Mouse (Mus musculus) activated CD4-positive, CD25-positive, alpha-beta regulatory T cell, adult 9 weeks (primary cell): ENCODE data around the gene Ube2g2. TPM values are rescaled to one million over a fixed set of nuclear protein-coding genes. Genes with fewer than 3 reads are reported as not detected.

Source experiments
- polyA plus RNA-seq: library from polyadenylated mRNA; unstranded; fragments of 100-300 nt; shearing (Covaris generic); gene quantifications from one replicate; pipeline ENCODE4 v1.2.1, GENCODE M21; 2017

Gene Ube2g2
- 58.6 TPM for polyA plus RNA-seq

DNA sequence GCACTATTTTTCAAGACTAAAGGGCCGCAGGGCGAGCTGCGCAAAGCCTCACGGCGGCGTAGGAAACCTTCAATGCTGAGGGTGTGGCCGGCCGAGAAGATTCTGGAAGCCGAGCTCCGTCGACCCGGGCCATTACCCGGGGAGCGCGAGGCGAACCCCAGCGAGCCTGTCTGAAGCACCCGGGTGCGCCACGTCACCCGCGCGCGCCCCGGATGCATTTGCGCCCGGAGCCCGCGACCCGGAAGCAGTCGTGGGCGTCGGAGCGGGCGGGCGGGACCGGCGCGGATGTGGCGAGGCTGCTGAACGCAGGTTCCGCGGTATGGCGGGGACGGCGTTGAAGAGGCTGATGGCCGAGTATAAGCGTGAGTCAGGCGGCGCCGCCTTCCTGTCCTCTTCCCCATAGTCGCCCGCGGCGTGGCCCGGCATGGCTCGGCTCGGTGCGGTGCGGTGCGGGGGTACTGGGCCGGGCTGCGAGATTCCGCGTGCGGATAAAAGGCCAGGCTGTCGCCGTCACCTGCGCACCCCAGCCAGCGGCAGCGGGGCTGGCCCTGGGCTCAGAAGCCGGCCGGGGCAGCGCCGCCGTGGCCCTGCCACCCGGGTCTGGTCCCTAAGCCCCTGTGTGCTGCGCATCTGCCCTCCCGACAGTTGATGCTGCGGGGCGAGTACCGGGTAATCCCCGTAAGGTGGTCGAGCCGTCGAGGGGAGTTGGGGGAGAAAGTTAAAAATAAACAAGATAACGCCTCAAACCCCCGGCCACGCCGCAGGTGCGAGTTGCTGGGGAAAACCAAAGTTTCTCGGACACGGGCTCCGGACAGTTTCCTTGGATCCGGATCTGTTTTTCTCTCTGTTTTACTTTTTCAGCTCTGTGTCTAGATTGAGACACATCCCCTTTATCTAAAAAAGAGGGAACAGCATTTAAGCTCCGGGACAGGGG is at the start of gene Ube2g2:
Gene Ube2g2 (plus strand): TSS at position 221 of the 934 bp plus-strand sequence.

DNA sequence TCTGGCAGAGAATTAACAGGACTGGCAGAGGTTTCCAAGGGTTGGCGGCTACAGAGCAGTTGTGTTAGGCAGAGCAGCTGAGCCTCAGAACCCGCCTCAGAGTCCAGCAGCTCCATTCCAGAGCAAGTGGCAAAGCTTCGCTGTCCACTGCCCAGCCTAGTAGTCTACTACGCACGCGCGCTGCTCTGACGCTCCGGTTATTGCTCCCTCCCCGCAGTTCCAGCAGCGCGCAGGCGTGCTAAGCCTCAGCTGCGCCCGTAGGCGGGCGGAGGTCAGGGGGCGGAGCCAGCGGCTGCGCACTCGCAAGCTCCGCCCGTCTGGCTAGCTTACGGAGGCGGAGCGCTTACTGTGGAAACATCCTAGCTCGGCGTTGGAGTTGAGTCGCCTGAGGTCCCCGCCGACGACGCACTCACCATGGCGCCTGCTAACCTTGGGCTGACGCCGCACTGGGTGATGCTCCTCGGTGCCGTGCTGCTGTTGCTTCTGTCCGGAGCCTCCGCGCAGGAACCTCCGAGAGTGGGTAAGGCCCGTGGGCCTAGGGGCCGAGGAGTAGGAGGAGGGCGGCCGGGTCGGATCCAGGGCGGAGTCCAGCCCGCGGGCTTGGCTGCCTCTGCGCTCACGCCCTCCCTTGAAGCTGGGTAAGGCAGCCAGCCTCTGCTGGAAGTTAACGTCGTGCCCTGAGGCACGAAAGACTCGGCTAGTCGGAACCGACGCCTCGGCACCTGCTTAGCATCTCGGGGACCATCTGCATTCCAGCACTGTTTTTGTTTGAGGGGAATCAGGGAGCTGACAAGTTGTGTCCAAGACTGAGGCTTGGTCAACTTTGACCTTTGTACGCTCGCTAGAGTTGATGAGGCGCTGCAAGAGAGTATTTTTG is 40.4 kb upstream of the Ube2g2 start, which contains the start of gene Pttg1ip:
Gene Pttg1ip (plus strand): TSS at position 313 of the 877 bp plus-strand sequence.

DNA sequence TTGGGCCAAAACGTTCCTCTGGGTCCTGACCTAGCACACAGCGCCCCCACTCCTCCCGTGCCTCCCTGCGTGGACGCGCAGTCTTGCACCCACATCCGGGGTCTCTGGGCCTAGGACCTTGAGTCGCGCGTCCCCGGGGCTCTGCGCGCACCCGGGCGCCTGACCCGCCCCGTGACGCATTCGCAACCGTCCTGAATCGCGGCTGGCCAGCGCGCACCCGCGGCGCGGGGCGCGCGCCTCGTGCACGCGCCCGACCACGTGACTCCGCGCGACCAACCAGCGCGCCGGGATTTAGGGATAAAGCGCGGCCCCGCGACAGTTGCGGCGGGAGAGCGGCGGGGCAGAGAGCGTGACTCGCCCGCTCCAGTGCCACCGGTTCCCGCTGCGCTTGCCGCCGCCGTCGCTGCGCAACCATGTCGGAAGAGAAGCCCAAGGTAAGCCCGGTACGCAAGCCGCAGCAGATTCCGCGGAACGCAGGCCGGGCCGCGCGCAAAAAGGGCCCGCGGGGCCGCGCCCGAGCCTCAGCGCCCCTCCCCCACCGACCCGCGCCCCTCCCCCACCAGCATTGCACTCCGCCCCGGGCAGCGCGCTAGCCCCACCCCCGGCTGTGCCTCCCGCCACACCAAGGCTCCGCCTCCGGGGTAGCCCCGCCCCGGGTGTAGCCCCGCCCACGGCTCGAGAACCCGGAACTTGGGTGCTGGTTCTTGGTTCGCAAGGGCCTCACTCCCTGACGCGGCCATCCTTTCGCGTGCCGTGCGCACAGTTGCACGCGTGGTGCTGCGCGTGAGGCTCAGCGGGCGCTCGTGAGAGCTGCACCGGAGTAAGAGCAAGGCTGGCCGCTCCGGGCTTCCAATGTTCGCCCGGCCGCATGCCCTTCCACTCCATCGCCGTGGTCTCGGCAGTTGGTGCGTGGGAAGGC is 15.9 kb upstream of the Ube2g2 start, which contains the start of the genes Sumo3 and Gm49325:
Gene Sumo3 (plus strand): TSS at position 190 of the 919 bp plus-strand sequence.
Gene Gm49325 (plus strand): TSS at position 290 of the 919 bp plus-strand sequence.

DNA sequence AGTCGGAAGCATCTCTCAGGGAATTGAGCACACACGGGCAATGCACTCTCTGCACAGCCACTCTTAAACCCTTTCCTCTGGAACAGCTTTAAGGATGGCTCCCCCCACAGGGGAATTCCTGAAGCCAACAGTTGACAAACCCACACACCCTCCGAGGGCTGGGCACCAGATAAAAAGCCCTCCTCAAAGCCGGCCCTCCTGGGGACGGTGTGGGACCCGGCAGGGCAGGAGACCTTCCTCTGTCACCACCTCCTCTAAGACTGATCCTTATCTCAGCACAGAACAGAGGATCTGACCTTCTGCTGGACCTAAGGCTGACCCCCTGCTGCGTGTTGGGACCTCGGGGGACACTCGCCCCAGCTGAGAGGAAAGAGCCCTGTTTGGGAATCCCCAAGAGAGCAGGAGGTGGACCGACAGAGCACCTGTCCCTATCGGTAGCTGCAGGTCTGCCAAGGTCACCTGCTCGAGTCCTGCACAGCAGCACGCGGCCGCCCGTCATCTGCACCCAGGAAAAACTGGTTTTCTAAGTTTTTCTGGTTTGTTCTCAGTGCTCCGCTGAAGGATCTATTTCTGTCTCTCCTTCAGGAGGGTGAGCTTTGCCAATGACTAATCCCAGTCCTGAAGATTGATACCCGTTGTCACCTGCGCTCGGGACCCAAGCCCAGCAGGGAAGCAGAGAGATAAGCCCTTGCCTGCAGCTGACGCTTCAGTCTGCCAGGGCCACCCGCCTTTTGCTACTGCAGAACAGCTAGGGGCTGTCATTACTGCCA is 64.0 kb downstream of the Ube2g2 start, which contains the start of gene Tspear:
Gene Tspear (plus strand): TSS at position 675 of the 770 bp plus-strand sequence.

DNA sequence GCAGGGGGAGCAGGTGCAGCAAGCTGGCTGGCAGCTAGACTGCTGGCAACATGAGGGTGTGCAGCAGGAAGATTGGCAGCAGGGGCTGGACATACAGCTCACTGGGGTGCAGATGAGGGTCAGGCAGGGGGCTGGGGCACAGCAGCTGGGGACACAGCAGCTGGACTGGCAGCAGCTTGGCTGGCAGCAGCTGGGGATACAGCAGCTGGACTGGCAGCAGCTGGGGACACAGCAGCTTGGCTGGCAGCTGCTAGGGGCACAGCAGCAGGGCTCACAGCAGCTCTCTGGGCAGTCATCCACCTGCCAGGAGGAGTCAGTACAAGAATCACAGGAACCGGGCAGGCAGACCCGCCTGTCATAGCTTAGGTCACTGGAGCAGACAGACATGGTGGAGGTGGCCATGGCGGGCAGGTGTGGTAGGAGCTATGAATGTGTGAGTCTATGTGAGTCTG is 68.3 kb downstream of the Ube2g2 start, which contains the start of gene Gm19402:
Gene Gm19402 (minus strand): TSS at position 402 of the 452 bp plus-strand sequence.

Other genes with a start within 250 kb of the Ube2g2 start
- gene Adarb1, start 204.0 kb upstream of the Ube2g2 start, polyA plus RNA-seq = 1.1 TPM
- 52.7 TPM for gene Fam207a, start 106.5 kb upstream of the Ube2g2 start, polyA plus RNA-seq
- gene Itgb2, start 92.0 kb upstream of the Ube2g2 start, polyA plus RNA-seq = 631 TPM
- gene Pttg1ip, start 40.6 kb upstream of the Ube2g2 start, polyA plus RNA-seq = 108 TPM
- 116 TPM for gene Sumo3, start 16.2 kb upstream of the Ube2g2 start, polyA plus RNA-seq
- gene Gm49325, start 16.1 kb upstream of the Ube2g2 start, polyA plus RNA-seq = not detected
- 0.59 TPM for gene Tspear, start 64.3 kb downstream of the Ube2g2 start, polyA plus RNA-seq
- gene Gm19402, start 68.5 kb downstream of the Ube2g2 start, polyA plus RNA-seq = not detected
- gene Gm9508, start 75.0 kb downstream of the Ube2g2 start, polyA plus RNA-seq = not detected
- not detected for gene Gm10272, start 84.4 kb downstream of the Ube2g2 start, polyA plus RNA-seq
- gene Gm10024, start 89.2 kb downstream of the Ube2g2 start, polyA plus RNA-seq = not detected
- not detected for gene Gm10142, start 93.5 kb downstream of the Ube2g2 start, polyA plus RNA-seq
- gene Krtap12-1, start 98.3 kb downstream of the Ube2g2 start, polyA plus RNA-seq = not detected
- not detected for gene Gm10100, start 104.2 kb downstream of the Ube2g2 start, polyA plus RNA-seq
- gene Gm18596, start 120.4 kb downstream of the Ube2g2 start, polyA plus RNA-seq = not detected
- not detected for gene Gm9736, start 129.1 kb downstream of the Ube2g2 start, polyA plus RNA-seq
- not detected for gene Gm3233, start 137.4 kb downstream of the Ube2g2 start, polyA plus RNA-seq
- gene Gm3238, start 149.1 kb downstream of the Ube2g2 start, polyA plus RNA-seq = not detected
- not detected for gene Gm7138, start 154.7 kb downstream of the Ube2g2 start, polyA plus RNA-seq
- gene Gm3250, start 160.3 kb downstream of the Ube2g2 start, polyA plus RNA-seq = not detected
- gene Gm7137, start 165.9 kb downstream of the Ube2g2 start, polyA plus RNA-seq = not detected
- gene Gm9639, start 172.8 kb downstream of the Ube2g2 start, polyA plus RNA-seq = not detected
- gene Gm19668, start 176.9 kb downstream of the Ube2g2 start, polyA plus RNA-seq = not detected
- gene Gm9507, start 189.6 kb downstream of the Ube2g2 start, polyA plus RNA-seq = not detected
- not detected for gene Gm2696, start 192.4 kb downstream of the Ube2g2 start, polyA plus RNA-seq
- not detected for gene Krtap10-4, start 204.8 kb downstream of the Ube2g2 start, polyA plus RNA-seq
- not detected for gene Krtap10-10, start 213.7 kb downstream of the Ube2g2 start, polyA plus RNA-seq
- not detected for gene Gm36176, start 224.5 kb downstream of the Ube2g2 start, polyA plus RNA-seq
- not detected for gene Gm10318, start 230.6 kb downstream of the Ube2g2 start, polyA plus RNA-seq
- gene Gm3285, start 239.7 kb downstream of the Ube2g2 start, polyA plus RNA-seq = not detected